Mouse (Mus musculus) liver, embryonic 13.5 days (tissue): ENCODE results near the gene Gm10188. TPM values are rescaled to one million over a fixed set of nuclear protein-coding genes. Genes with fewer than 3 reads are reported as not detected.
A peak's percentile ranks its signal among the peaks of the same experiment; 100 is the strongest.

Experiments used
- ATAC-seq: fragments of 200-750 bp; cut with Nextera tagmentation; 2 replicates; pipeline ENCODE4 v1.8.0; 2017; ENCODE audit warnings: low read depth, mild to moderate bottlenecking, moderate number of reproducible peaks, moderate library complexity
- DNase-seq: peaks from one replicate; pipeline ENCODE4 v3.0.0; 2022
- H3K27ac ChIP-seq: fragments of 300-500 bp; sonication (generic); 2 replicates; pipeline ENCODE4 v1.5.1; 2015; ENCODE audit warnings: moderate library complexity, mild to moderate bottlenecking, inconsistent platforms
- H3K27me3 ChIP-seq: fragments of 300-500 bp; sonication (generic); 2 replicates; pipeline ENCODE4 v1.6.1; 2015; ENCODE audit warnings: mild to moderate bottlenecking, inconsistent platforms
- H3K36me3 ChIP-seq: fragments of 300-500 bp; sonication (generic); 2 replicates; pipeline ENCODE4 v1.6.1; 2015; ENCODE audit warnings: mild to moderate bottlenecking, inconsistent platforms
- H3K4me1 ChIP-seq: fragments of 300-500 bp; sonication (generic); replicated peaks from 2 replicates; pipeline ENCODE4 v1.6.1; 2015; ENCODE audit warnings: inconsistent platforms
- H3K4me2 ChIP-seq: fragments of 300-500 bp; sonication (generic); 2 replicates; pipeline ENCODE4 v1.6.1; 2015; ENCODE audit warnings: inconsistent platforms, mild to moderate bottlenecking, moderate library complexity
- H3K4me3 ChIP-seq: fragments of 300-500 bp; sonication (generic); replicated peaks from 2 replicates; pipeline ENCODE4 v1.5.1; 2015; ENCODE audit warnings: mild to moderate bottlenecking, inconsistent platforms
- H3K9ac ChIP-seq: fragments of 300-500 bp; sonication (generic); 2 replicates; pipeline ENCODE4 v1.6.1; 2015; ENCODE audit warnings: mild to moderate bottlenecking, inconsistent platforms
- H3K9me3 ChIP-seq: fragments of 300-500 bp; sonication (generic); replicated peaks from 2 replicates; pipeline ENCODE4 v1.6.1; 2016; ENCODE audit warnings: inconsistent platforms
- WGBS: fragments of 180-500 bp; shearing (Covaris S2); methylation state at CpG from one replicate; pipeline ENCODE4 v1.1.7; 2015; ENCODE audit not compliant: insufficient replicate concordance; 5-methylcytosine and 5-hydroxymethylcytosine counted together
- polyA plus RNA-seq: library from polyadenylated mRNA; unstranded; fragments of >200 nt; fragmentation: Nextera tagmentation; extraction: Ambion mirVana; gene quantifications from 2 replicates; pipeline ENCODE4 v1.2.1, GENCODE M21; 2015

The Gm10188 gene
- polyA plus RNA-seq, 1 experiment from 2014 or later, result not detected

DNA sequence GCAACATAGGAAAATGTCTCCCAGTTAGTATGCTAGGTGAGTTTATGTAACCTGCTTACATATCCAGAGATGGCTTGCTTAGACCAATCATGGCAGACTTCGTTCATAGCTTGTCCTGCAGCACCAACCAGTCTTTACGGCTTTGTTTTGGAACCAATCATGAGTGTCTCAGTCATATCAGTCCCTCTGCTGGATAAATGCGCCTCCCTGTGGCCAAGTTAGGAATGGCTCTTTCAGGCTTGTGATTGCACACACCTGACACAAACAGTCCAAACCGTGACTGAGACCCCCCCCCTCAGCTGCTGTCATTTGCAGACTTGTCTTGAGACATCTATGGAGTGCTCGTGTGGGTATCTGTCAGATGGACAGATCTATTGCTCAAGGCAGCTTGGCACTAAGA lies 31.5 kb upstream of the Gm10188 start:
- Histone ChIP-seq H3K4me3 (no peak overlapping the region), H3K27me3 (no peaks in the 10 kb centered on the region), H3K36me3 (no peaks in the 10 kb centered on the region), H3K9me3 (no peaks in the 10 kb centered on the region), H3K4me2 (no peak overlapping the region), H3K27ac (no peak overlapping the region), H3K4me1 (peaks cover 20% of the 10 kb centered on the region), H3K9ac (no peak overlapping the region)
- ATAC-seq (no peak), DNase-seq (peak; percentile 26)
- WGBS, result 44% methylated on average over 5 of the region's 5 CpGs

DNA sequence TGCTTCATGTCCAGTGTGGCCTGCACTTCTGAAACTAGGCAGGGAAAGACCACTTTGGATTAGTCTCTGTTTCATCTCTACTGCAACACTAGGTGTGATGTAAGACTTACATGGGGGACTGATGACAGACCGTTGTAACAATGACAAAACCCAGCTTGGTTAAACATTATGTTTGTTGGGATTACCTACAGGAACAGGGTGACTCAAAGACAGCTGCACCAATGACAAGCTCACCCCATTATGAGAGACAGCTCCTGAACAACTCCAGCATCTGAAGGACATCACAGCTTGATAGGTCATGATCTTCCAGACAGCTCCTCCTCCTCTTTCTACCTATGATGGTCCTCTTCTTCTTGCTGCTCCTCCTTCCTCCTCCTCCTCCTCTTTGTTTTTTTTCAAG lies 30.8 kb upstream of the Gm10188 start:
- H3K27ac ChIP-seq, result no peak overlapping the region
- H3K4me1 ChIP-seq, result peaks cover 17% of the 10 kb centered on the region
- DNase-seq (no peak), ATAC-seq (no peak)
- no peak overlapping the region for H3K9ac ChIP-seq
- H3K4me3 ChIP-seq, result no peak overlapping the region
- H3K27me3 ChIP-seq, result no peaks in the 10 kb centered on the region
- no peak overlapping the region for H3K4me2 ChIP-seq
- WGBS, result 60% methylated on average over 1 of the region's 1 CpGs
- H3K36me3 ChIP-seq, result no peaks in the 10 kb centered on the region
- H3K9me3 ChIP-seq, result no peaks in the 10 kb centered on the region

DNA sequence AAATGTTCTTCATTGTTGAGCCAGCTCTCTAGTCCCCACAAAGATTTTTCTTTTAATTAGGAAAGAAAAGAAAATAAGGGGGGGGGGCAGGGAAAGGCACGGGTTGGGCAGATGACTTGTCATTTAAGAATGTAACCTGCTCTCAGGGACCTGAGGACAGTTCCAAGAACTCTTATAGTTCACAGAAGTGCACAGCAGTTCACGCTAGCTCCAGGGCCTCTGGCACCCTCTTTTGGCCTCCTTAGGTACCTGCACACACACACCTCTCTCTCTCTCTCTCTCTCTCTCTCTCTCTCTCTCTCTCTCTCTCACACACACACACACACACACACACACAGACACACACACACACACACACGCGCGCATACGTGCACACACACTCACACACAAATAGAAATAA lies 24.9 kb upstream of the Gm10188 start:
- DNase-seq, result no peak

DNA sequence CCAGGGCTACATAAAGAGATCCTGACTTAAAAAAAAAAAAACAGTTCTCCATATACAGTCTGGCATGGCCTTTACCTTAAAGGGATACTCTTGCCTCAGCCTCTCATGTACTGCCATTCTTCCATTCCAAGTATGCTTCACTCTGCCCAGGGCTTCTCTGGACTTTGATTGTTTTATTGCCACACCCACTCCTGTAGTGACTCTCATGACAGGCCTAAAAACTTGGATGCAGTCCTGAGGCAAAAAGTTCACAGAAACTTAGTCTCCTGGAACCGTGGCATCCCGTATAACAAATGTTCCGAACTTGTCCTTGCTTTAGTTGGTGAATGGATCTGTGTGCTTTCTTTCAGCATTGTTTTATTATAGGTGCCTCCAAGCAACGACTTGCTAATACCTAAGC lies 17.1 kb upstream of the Gm10188 start:
- WGBS, result 64% methylated on average over 4 of the region's 4 CpGs
- DNase-seq (no peak), ATAC-seq (no peak)
- Histone ChIP-seq H3K4me2 (no peak overlapping the region), H3K4me3 (no peak overlapping the region), H3K4me1 (peaks cover 25% of the 10 kb centered on the region), H3K27me3 (no peaks in the 10 kb centered on the region), H3K9ac (no peak overlapping the region), H3K9me3 (no peaks in the 10 kb centered on the region), H3K36me3 (no peaks in the 10 kb centered on the region), H3K27ac (no peak overlapping the region)

More for the DNA sequence above, 24.9 kb upstream of the Gm10188 start:
- no peaks in the 10 kb centered on the region for H3K4me1 ChIP-seq
- no peak overlapping the region for H3K27ac ChIP-seq
- no peaks in the 10 kb centered on the region for H3K27me3 ChIP-seq
- no peaks in the 10 kb centered on the region for H3K36me3 ChIP-seq
- ATAC-seq, result no peak
- H3K9me3 ChIP-seq, result no peaks in the 10 kb centered on the region
- WGBS, result 77% methylated on average over 6 of the region's 6 CpGs
- H3K9ac ChIP-seq, result no peak overlapping the region
- H3K4me2 ChIP-seq, result no peak overlapping the region
- no peak overlapping the region for H3K4me3 ChIP-seq

GRCm38 (mm10) chr1:132246137-132246536 lies 16.6 kb upstream of the Gm10188 start:
- Histone ChIP-seq H3K9ac (no peak overlapping the region), H3K27ac (peak overlapping the region; percentile 9; the same call in 1 of the 2 replicates), H3K9me3 (no peaks in the 10 kb centered on the region), H3K27me3 (0 out of 2 replicates have a peak, but pooled peaks cover 2% of the 10 kb centered on the region), H3K36me3 (no peaks in the 10 kb centered on the region), H3K4me2 (no peak overlapping the region), H3K4me1 (peaks cover 25% of the 10 kb centered on the region), H3K4me3 (no peak overlapping the region)
- no peak for DNase-seq
- 19% methylated on average over 6 of the region's 6 CpGs for WGBS
- peak; percentile 76 for ATAC-seq

DNA sequence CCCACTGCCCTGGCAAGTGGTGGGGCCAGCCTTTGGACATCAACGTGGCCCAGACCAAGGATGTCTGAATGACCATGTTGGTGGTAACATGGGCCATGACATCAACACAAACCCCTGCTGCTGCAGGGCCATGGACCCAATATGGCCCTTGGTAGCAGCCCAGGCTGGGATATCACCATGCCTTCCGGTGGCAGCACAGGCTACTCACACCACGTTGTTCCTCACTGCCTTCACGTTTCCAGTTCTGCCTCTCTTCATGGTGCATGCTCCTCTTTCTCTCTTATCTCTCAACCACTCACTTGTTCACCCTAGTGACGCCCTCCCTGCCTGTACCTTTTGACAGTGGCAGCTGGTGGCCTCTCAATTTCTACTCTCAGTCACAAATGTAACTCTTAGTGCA lies 15.4 kb upstream of the Gm10188 start:
- Histone ChIP-seq H3K4me1 (peaks cover 25% of the 10 kb centered on the region), H3K36me3 (no peaks in the 10 kb centered on the region), H3K9ac (no peak overlapping the region), H3K27me3 (0 out of 2 replicates have a peak, but pooled peaks cover 3% of the 10 kb centered on the region), H3K27ac (no peak overlapping the region), H3K4me2 (no peak overlapping the region), H3K9me3 (no peaks in the 10 kb centered on the region), H3K4me3 (no peak overlapping the region)
- ATAC-seq (peak; percentile 82), DNase-seq (no peak)
- 27% methylated on average over 5 of the region's 5 CpGs for WGBS

DNA sequence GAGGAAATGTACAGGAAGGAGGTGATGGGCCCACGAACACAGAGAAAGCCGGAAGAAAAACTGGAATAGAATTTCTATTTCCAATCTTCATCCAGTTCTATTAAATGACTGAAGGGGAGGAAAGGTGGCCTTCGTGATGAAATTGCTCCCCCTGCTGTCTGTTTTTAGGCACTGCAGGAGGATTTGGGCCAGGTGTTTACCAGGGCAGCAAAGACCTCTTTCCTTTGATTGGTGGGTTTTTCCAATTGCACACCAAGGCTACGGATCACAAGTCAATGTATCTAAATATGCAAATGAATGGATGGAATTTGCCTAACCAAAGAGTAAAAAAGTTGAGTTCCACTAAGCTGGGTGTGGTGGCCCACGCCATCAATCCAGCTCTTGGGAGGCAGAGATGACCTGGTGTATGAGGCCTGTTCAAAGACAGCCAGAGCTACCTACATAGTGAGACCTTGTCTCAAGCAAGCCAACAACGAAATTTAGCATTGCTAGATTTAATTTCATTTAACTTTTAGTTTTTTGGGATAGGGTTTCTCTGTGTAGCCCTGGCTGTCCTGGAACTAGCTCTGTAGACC lies 8.1 kb upstream of the Gm10188 start:
- peaks cover 30% of the 10 kb centered on the region for H3K27me3 ChIP-seq
- 16% methylated on average over 6 of the region's 6 CpGs for WGBS
- DNase-seq, result peak; percentile 24

GRCm38 (mm10) chr1:132234757-132235273 lies 5.2 kb upstream of the Gm10188 start:
- WGBS, result 53% methylated on average over 9 of the region's 9 CpGs
- no peak overlapping the region for H3K4me2 ChIP-seq
- DNase-seq (no peak), ATAC-seq (no peak)
- H3K9me3 ChIP-seq, result no peaks in the 10 kb centered on the region
- H3K27ac ChIP-seq, result no peak overlapping the region
- H3K4me3 ChIP-seq, result no peak overlapping the region
- H3K9ac ChIP-seq, result no peak overlapping the region
- peaks cover 35% of the 10 kb centered on the region for H3K27me3 ChIP-seq
- H3K4me1 ChIP-seq, result no peaks in the 10 kb centered on the region
- H3K36me3 ChIP-seq, result no peaks in the 10 kb centered on the region

More for the DNA sequence above, 8.1 kb upstream of the Gm10188 start:
- Histone ChIP-seq H3K36me3 (no peaks in the 10 kb centered on the region), H3K4me3 (no peak overlapping the region), H3K27ac (no peak overlapping the region), H3K9ac (no peak overlapping the region), H3K4me2 (no peak overlapping the region), H3K4me1 (no peaks in the 10 kb centered on the region), H3K9me3 (no peaks in the 10 kb centered on the region)
- no peak for ATAC-seq

DNA sequence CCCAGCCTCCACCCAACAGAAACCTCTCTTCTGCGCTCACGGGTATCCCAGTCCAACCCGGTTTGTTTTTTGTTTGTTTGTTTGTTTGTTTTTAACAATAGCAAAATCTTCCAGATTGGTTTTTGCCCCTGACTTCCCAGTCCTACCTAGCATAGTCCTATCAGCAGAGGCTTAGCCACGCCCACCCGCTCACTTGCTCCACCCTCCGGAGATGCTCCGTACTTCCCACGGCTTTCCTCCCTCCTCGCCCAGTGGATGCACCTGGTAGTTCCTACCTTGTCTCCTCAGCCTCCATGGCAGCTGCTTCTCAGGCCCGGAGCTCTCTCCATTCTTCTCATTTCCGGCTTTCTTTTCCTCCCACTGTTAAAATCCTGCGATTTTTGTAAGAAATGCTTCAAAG lies 4.0 kb upstream of the Gm10188 start:
- Histone ChIP-seq H3K4me3 (no peak overlapping the region), H3K4me1 (no peaks in the 10 kb centered on the region), H3K36me3 (no peaks in the 10 kb centered on the region), H3K9ac (no peak overlapping the region), H3K4me2 (no peak overlapping the region), H3K9me3 (no peaks in the 10 kb centered on the region), H3K27me3 (peaks cover 35% of the 10 kb centered on the region), H3K27ac (no peak overlapping the region)
- WGBS, result 13% methylated on average over 12 of the region's 12 CpGs
- no peak for ATAC-seq
- DNase-seq, result peak; percentile 20

DNA sequence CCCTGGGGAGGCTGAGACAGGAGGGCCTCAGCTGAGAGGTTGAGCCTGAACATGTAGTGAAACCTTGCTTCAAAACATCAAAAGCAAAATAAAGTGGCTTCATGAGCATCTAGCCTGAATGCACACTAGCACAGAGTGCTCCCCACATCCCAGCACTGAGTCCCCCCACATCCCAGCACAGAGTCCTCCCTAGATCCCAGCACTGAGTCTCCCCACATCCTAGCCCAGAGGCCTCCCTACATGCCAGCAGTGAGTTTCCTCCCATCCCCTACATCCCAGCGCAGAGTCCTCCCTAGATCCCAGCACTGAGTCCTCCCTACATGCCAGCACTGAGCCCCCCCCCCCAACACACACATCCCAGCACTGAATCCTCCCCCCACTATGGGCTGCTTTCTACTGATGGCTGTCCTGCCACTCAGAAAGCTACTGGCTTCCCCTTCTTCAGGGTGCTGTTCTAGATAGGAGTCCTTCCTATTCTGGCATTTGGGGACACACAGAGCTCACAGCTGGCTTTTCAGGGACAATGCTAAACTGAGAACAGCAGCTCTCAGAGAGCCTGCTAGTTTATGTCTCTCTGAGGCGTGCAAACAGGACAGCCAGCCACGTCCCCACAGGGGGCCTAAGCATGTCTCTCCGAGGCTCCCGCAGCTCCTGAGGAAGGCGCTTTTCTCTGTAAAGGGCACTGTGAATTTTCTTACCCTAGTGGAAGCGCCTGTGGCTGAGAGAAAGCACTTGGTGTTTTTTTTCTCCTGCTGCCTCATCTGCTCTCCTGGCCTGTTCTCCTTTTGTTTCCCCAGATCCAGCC lies 2.1 kb upstream of the Gm10188 start:
- ATAC-seq (no peak), DNase-seq (no peak)
- no peaks in the 10 kb centered on the region for H3K9me3 ChIP-seq
- peaks cover 35% of the 10 kb centered on the region for H3K27me3 ChIP-seq
- H3K4me3 ChIP-seq, result no peak overlapping the region
- H3K4me1 ChIP-seq, result no peaks in the 10 kb centered on the region
- H3K4me2 ChIP-seq, result no peak overlapping the region
- 55% methylated on average over 7 of the region's 7 CpGs for WGBS
- no peak overlapping the region for H3K9ac ChIP-seq
- no peaks in the 10 kb centered on the region for H3K36me3 ChIP-seq
- H3K27ac ChIP-seq, result no peak overlapping the region

DNA sequence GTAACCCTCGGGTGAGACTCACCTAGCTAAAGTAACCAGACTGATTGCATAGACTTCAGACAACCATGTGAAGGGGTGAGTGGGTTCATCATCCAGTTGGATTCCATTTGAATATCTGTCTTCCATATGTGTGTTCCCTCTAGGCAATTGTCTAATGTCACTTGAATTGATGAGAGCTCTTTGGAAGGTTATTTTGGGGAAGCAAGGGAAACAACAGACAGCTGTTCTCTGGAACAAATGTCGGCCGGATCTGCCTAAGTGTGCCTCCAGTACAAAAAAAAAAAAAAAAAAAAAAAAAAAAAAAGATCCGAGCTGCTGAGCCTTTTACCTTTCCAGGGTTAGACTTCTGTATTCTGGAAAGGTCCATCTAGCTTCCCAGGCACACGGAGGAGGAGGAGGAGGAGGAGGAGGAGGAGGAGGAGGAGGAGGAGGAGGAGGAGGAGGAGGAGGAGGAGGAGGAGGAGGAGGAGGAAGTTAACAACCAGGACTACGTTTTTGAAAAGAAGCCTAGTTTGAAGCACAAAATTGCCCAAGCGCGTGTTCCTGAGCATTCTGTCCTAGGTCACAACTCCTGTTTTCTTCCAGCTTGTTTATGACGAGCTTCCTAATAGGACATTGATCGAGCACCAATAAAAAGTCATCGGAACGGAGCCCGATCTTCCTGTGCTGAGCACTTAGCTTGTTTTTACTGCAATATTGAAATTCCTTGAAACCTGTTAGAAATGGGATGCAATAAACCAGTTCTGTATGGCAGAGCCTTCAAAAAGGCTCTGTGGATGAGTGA lies 3.1 kb downstream of the Gm10188 start:
- H3K9me3 ChIP-seq, result no peaks in the 10 kb centered on the region
- H3K27ac ChIP-seq, result no peak overlapping the region
- H3K4me3 ChIP-seq, result no peak overlapping the region
- DNase-seq, result no peak
- no peak overlapping the region for H3K4me2 ChIP-seq
- H3K4me1 ChIP-seq, result no peaks in the 10 kb centered on the region
- H3K27me3 ChIP-seq, result peaks cover 12% of the 10 kb centered on the region
- WGBS, result 69% methylated on average over 13 of the region's 13 CpGs
- no peak overlapping the region for H3K9ac ChIP-seq
- no peak for ATAC-seq
- no peaks in the 10 kb centered on the region for H3K36me3 ChIP-seq
